Mouse (Mus musculus): ENCODE results near the gene Rps6ka2. TPM values are rescaled to one million over a fixed set of nuclear protein-coding genes. Genes with fewer than 3 reads are reported as not detected.

The Rps6ka2 gene
- polyA plus RNA-seq, 1 experiment, result 28.2 TPM

- no peaks in the 10 kb centered on the region for H3K27me3 ChIP-seq (ENCODE audit: control insufficient read depth, insufficient read depth, insufficient read length)
- TF ChIP-seq CTCF (IDR thresholded peaks at IDR 0.05; ENCODE audit: control insufficient read depth, insufficient read depth, insufficient read length) (no peak), MYOD1 (IDR thresholded peaks at IDR 0.05; ENCODE audit: control insufficient read depth, insufficient read length, low read depth) (no peak), USF1 (IDR thresholded peaks at IDR 0.05; ENCODE audit: low read depth) (no peak), MYOG (IDR thresholded peaks at IDR 0.05; ENCODE audit: control insufficient read depth, extremely low read depth, insufficient read length) (no peak), MAX (IDR thresholded peaks at IDR 0.05) (no peak), FOSL1 (IDR thresholded peaks at IDR 0.05; ENCODE audit: insufficient read depth, low read length, poor library complexity, severe bottlenecking) (no peak), CEBPB (IDR thresholded peaks at IDR 0.05; ENCODE audit: low read depth) (no peak)
- H3ac ChIP-seq (ENCODE audit: control insufficient read depth, insufficient read length, low read depth), result no peak overlapping the region
- no peaks in the 10 kb centered on the region for H3K36me3 ChIP-seq (ENCODE audit: control insufficient read depth, insufficient read depth)
- peaks cover 90% of the 10 kb centered on the region for H3K79me2 ChIP-seq (ENCODE audit: control insufficient read depth, insufficient read depth)
- no peak overlapping the region for H3K4me3 ChIP-seq (ENCODE audit: insufficient read depth, poor library complexity, severe bottlenecking)
- H3K79me3 ChIP-seq (ENCODE audit: low read depth), result peaks cover 34% of the 10 kb centered on the region
Observed at GRCm38 (mm10) chr17:7213214-7213613, 43.3 kb downstream of the Rps6ka2 start.

GRCm38 (mm10) chr17:7214061-7214460 is 44.1 kb downstream of the Rps6ka2 start:
- Histone ChIP-seq H3K79me2 (ENCODE audit: control insufficient read depth, insufficient read depth) (peaks cover 82% of the 10 kb centered on the region), H3K79me3 (ENCODE audit: low read depth) (peaks cover 31% of the 10 kb centered on the region), H3K36me3 (ENCODE audit: control insufficient read depth, insufficient read depth) (no peaks in the 10 kb centered on the region), H3ac (ENCODE audit: control insufficient read depth, insufficient read length, low read depth) (no peak overlapping the region), H3K27me3 (ENCODE audit: control insufficient read depth, insufficient read depth, insufficient read length) (no peaks in the 10 kb centered on the region), H3K4me3 (ENCODE audit: insufficient read depth, poor library complexity, severe bottlenecking) (no peak overlapping the region)
- no peak for TF ChIP-seq FOSL1 (IDR thresholded peaks at IDR 0.05; ENCODE audit: insufficient read depth, low read length, poor library complexity, severe bottlenecking)
- no peak for TF ChIP-seq CEBPB (IDR thresholded peaks at IDR 0.05; ENCODE audit: low read depth)
- no peak for TF ChIP-seq MYOG (IDR thresholded peaks at IDR 0.05; ENCODE audit: control insufficient read depth, extremely low read depth, insufficient read length)
- TF ChIP-seq MAX (IDR thresholded peaks at IDR 0.05), result no peak
- no peak for TF ChIP-seq MYOD1 (IDR thresholded peaks at IDR 0.05; ENCODE audit: control insufficient read depth, insufficient read length, low read depth)
- TF ChIP-seq USF1 (IDR thresholded peaks at IDR 0.05; ENCODE audit: low read depth), result no peak

GRCm38 (mm10) chr17:7217791-7218329 is 47.9 kb downstream of the Rps6ka2 start:
- peaks cover 15% of the 10 kb centered on the region for H3K79me3 ChIP-seq (ENCODE audit: low read depth)
- TF ChIP-seq CEBPB (IDR thresholded peaks at IDR 0.05; ENCODE audit: low read depth) (no peak), MAX (IDR thresholded peaks at IDR 0.05) (no peak), MYOD1 (IDR thresholded peaks at IDR 0.05; ENCODE audit: control insufficient read depth, insufficient read length, low read depth) (no peak), USF1 (IDR thresholded peaks at IDR 0.05; ENCODE audit: low read depth) (no peak), MYOG (IDR thresholded peaks at IDR 0.05; ENCODE audit: control insufficient read depth, extremely low read depth, insufficient read length) (no peak), CTCF (IDR thresholded peaks at IDR 0.05; ENCODE audit: control insufficient read depth, insufficient read depth, insufficient read length) (no peak), FOSL1 (IDR thresholded peaks at IDR 0.05; ENCODE audit: insufficient read depth, low read length, poor library complexity, severe bottlenecking) (no peak)
- H3K36me3 ChIP-seq (ENCODE audit: control insufficient read depth, insufficient read depth), result no peaks in the 10 kb centered on the region
- H3K79me2 ChIP-seq (ENCODE audit: control insufficient read depth, insufficient read depth), result peaks cover 63% of the 10 kb centered on the region
- no peaks in the 10 kb centered on the region for H3K27me3 ChIP-seq (ENCODE audit: control insufficient read depth, insufficient read depth, insufficient read length)
- H3ac ChIP-seq (ENCODE audit: control insufficient read depth, insufficient read length, low read depth), result no peak overlapping the region
- H3K4me3 ChIP-seq (ENCODE audit: insufficient read depth, poor library complexity, severe bottlenecking), result no peak overlapping the region

GRCm38 (mm10) chr17:7218396-7218795 is 48.5 kb downstream of the Rps6ka2 start:
- Histone ChIP-seq H3ac (ENCODE audit: control insufficient read depth, insufficient read length, low read depth) (no peak overlapping the region), H3K79me2 (ENCODE audit: control insufficient read depth, insufficient read depth) (peaks cover 58% of the 10 kb centered on the region), H3K36me3 (ENCODE audit: control insufficient read depth, insufficient read depth) (no peaks in the 10 kb centered on the region), H3K4me3 (ENCODE audit: insufficient read depth, poor library complexity, severe bottlenecking) (no peak overlapping the region), H3K27me3 (ENCODE audit: control insufficient read depth, insufficient read depth, insufficient read length) (no peaks in the 10 kb centered on the region), H3K79me3 (ENCODE audit: low read depth) (peaks cover 17% of the 10 kb centered on the region)
- TF ChIP-seq FOSL1 (IDR thresholded peaks at IDR 0.05; ENCODE audit: insufficient read depth, low read length, poor library complexity, severe bottlenecking), result no peak
- TF ChIP-seq MAX (IDR thresholded peaks at IDR 0.05), result no peak
- TF ChIP-seq USF1 (IDR thresholded peaks at IDR 0.05; ENCODE audit: low read depth), result no peak
- TF ChIP-seq MYOD1 (IDR thresholded peaks at IDR 0.05; ENCODE audit: control insufficient read depth, insufficient read length, low read depth), result no peak
- TF ChIP-seq CTCF (IDR thresholded peaks at IDR 0.05; ENCODE audit: control insufficient read depth, insufficient read depth, insufficient read length), result no peak
- no peak for TF ChIP-seq CEBPB (IDR thresholded peaks at IDR 0.05; ENCODE audit: low read depth)
- no peak for TF ChIP-seq MYOG (IDR thresholded peaks at IDR 0.05; ENCODE audit: control insufficient read depth, extremely low read depth, insufficient read length)

GRCm38 (mm10) chr17:7219044-7219718 is 49.3 kb downstream of the Rps6ka2 start:
- Histone ChIP-seq H3K79me2 (ENCODE audit: control insufficient read depth, insufficient read depth) (peaks cover 51% of the 10 kb centered on the region), H3K4me3 (ENCODE audit: insufficient read depth, poor library complexity, severe bottlenecking) (no peak overlapping the region), H3ac (ENCODE audit: control insufficient read depth, insufficient read length, low read depth) (no peak overlapping the region), H3K27me3 (ENCODE audit: control insufficient read depth, insufficient read depth, insufficient read length) (no peaks in the 10 kb centered on the region), H3K36me3 (ENCODE audit: control insufficient read depth, insufficient read depth) (no peaks in the 10 kb centered on the region), H3K79me3 (ENCODE audit: low read depth) (peaks cover 18% of the 10 kb centered on the region)
- TF ChIP-seq USF1 (IDR thresholded peaks at IDR 0.05; ENCODE audit: low read depth) (no peak), FOSL1 (IDR thresholded peaks at IDR 0.05; ENCODE audit: insufficient read depth, low read length, poor library complexity, severe bottlenecking) (no peak), CTCF (IDR thresholded peaks at IDR 0.05; ENCODE audit: control insufficient read depth, insufficient read depth, insufficient read length) (no peak), CEBPB (IDR thresholded peaks at IDR 0.05; ENCODE audit: low read depth) (no peak), MYOD1 (IDR thresholded peaks at IDR 0.05; ENCODE audit: control insufficient read depth, insufficient read length, low read depth) (no peak)

Measured in C2C12 (cell line).